Mouse (Mus musculus) spleen, adult 2 months (tissue): Measurements from ENCODE around the gene Vmn2r13.

Experiments
- CTCF ChIP-seq: fragments of 200-500 bp; IDR thresholded peaks from 2 replicates; pipeline ENCODE4 v1.5.1; 2011; ENCODE audit warnings: mild to moderate bottlenecking, inconsistent platforms; ENCODE audit not compliant: insufficient read depth, insufficient read length, insufficient replicate concordance; ENCODE audit errors: extremely low read depth
- POLR2A ChIP-seq: fragments of 200-500 bp; IDR thresholded peaks from 2 replicates; pipeline ENCODE4 v1.6.1; 2011; ENCODE audit warnings: low read depth, low read length, inconsistent platforms

DNA sequence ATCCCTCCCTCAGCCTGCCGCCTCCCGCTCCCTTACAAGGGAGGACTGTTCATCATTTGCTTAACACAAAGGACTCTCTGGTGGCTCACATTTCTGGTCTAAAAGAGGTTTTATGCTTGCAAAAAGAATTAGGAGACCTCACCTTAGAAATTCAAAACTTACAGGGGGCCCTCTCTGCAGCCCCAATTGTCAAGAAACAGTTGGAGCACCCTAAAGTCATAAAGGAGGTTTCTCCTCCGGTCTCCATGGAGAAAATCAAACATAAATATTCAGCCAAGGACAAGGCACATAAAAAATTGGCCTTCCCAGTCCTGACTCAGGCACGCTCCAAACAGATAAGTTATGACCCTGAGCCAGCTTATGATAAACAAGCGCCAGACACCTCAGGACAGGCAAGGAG is 31.9 kb downstream of the Vmn2r13 start:
- TF ChIP-seq CTCF (no peak), POLR2A (no peak)
